Mouse (Mus musculus): Measurements from ENCODE around the gene Hist1h2aa.

Hist1h2aa gene

DNA sequence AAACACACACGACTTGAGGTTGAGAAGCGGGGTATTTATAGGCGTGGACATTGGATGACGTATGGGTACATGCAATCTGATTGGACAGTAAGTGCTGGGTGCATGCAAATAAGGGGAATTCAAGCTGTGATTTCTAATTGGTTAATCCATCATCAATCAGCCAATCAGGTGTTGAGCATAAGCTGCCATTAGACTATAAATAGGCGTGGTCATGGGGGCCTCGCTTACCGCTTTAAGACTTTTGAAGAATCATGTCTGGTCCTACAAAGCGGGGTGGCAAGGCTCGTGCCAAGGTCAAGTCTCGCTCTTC is at the start of gene Hist1h2aa:
TSS of gene Hist1h2aa (plus strand) at position 252 of the 310 bp plus-strand sequence.
- no peak for DNase-seq (ENCODE audit: low read depth)

DNA sequence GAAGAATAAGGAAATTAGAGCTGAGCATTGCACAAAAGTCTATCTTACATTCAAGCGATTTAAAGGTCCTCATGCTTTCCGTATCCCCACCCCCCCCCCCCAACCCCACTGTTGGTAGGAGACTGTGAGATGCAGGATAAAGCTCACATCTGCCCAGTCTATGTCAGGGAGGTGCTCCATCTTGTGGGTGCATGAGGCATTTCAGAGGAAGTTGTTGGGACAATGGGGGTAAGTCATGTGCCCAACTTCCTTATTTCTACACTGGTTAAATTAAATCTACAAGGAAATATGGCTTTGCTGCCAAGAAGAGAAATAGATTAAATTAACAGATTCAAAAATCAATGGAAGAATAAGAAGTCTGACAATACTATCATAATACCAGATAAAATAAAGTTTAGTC is 48.7 kb upstream of the Hist1h2aa start:
- no peak for DNase-seq (ENCODE audit: low read depth)

DNA sequence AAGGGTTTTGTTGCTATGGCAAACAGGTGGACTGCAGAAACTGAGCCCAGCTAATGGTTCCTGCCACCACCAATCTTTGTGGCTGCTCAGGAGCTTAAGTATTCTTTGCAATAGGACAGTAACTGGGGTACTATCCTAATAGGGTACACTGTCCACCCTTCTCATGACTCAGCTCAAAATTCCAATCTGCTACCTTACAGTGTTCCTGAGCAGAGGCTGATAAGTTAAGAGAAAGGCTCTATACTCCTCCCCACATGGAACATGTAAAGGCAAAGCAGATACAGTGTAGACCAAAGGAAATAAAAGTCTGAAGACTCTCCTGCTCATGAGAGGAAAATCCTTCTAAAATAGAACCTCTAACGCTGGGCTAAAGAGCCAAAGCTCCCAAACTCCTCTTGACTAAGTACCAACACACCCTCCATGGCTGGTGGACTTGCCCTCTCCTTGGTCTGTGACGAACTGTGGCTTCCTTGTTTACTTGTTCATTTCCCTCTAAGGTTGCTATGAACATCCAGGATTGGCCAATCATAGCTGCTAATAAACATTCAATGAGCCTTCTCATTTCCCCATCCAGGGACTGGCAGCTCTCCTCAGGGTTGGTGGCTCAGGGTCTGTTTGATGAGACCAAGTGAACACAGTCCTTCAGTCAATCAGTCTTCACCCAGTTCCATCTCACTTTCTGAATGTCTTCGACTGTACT is 47.1 kb upstream of the Hist1h2aa start:
- no peak for DNase-seq (ENCODE audit: low read depth)

DNA sequence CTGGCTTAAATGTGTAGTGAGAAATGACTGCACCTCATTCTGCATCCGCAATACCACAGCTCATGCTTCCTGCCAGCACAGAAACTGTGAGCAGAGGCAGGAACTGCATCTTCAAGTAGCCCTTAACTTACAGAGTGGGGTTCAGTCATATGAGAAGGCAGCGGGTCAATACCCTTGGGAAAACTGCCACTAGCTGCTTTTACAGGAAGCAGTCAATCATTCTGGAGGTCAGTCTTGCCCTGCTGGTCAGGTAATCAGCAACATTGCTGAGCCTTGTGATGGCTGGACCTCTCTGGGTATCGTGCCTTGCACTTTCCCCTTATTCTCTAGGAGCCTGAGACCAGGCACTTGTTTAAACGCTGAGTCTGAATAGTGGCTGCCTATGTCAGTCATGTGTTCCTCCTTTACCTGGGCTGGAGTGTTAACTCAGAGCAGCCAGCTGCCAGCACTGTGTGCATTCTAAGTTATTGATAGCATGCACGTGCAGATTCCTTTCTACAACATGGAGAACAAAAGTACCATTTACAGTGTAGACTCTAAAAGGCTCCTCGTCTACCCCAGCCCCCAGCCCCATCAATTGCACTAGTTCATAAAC is 45.2 kb upstream of the Hist1h2aa start:
- DNase-seq (ENCODE audit: low read depth) = no peak

DNA sequence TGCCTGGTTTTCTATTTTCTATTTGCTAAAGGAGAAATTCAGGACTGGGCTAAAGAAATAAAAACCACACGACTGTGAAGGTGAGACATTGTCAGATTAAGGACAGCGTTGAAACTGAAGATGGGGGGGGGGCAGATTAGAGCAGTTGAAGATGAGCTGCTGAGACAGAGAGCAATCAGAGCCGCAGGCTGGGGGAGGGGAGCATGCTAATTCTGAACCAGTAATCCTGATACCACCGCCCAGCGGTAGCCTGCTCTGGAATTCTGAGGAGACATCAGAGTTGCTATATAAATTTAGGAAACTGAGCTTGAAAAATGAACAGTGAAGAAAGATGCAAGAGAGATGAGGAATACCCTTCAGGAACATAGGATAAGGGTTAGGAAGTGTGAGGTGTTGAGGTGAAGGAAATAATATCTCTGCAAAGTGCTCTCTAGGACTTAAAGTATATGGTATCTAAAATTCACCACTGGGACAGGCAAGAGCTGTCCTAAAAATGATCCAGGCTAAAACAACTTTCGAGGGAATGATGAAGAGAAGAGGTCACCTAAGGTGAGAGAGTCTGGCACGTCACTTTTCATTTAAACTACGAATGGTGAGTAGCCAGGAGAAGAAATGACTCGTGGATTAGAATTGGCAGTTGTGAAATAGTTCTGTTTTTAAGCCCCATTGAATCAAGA is 41.5 kb upstream of the Hist1h2aa start:
- no peak for DNase-seq (ENCODE audit: low read depth)

DNA sequence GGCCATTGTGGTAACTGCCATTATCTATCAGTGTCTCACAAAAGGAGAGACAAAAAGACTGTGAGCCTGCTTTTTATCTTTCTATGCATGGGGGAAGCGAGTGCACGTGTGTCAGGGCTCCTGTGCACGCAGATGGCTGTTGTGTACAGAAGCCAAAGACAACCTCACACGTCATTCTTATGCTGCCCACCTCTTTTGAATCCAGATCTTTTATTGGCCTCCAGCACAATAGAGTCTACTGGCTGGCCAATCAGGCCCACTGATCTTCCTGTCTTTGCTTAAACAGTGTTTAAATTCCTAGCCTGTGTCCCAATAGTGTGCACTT is 41.0 kb upstream of the Hist1h2aa start:
- DNase-seq (ENCODE audit: low read depth) = no peak

DNA sequence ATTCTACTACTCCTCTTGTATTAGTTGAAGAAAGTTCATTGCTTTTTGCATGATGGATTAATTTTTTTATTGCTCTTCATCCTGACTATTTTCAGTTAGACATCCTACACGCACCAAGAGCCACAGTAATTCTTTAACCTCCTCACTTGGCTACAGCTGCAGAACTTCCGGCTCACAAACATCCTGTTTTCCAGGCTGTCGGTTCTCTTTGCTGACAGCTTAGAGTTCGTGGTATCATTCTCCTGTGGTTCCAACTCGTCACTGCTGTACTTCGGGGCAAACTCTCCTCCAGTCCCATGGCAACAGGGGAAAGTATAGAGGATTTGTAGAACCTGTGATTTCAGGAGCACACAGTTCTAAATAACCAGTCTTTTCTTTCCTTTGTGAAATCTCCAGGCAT is 36.0 kb upstream of the Hist1h2aa start:
- no peak for DNase-seq (ENCODE audit: low read depth)

DNA sequence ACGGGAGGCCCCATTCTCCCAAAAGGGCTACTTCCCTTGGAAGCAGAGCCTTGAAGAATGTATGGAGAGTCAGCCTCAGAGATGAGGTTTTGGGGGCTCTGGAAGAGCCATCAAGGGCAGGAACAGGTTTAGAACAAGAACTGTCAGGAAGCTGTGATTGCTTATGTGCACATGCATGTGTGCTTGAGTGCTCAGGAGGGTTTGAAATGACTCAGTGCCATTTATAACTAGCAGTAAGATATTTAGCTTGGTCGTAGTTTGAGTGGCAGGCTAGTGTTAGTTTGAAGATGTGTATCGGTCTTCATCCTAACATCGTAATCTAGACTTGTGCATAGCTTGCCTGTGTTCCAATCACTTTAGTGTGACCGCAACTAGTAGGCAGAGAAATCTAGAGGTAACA is 27.4 kb upstream of the Hist1h2aa start:
- no peak for DNase-seq (ENCODE audit: low read depth)

DNA sequence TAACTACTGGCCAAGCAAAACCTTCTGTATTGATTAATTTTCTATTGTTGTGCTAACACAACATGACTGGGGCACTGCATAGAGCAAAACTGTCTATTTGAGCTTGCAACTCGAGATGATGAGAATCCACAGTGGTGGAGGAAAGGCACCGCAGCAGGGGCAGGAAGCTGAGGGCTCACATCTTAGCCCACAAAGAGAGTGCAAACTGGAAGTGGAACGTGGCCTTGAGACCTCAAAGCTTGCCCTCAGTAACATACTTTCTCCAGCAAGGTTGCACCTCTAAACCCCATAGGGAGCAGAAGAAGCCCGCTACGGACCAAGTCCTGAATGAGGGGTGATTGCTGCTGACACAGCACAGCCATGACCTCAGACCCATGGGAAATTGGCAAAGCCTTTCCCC is 24.1 kb upstream of the Hist1h2aa start:
- no peak for DNase-seq (ENCODE audit: low read depth)

DNA sequence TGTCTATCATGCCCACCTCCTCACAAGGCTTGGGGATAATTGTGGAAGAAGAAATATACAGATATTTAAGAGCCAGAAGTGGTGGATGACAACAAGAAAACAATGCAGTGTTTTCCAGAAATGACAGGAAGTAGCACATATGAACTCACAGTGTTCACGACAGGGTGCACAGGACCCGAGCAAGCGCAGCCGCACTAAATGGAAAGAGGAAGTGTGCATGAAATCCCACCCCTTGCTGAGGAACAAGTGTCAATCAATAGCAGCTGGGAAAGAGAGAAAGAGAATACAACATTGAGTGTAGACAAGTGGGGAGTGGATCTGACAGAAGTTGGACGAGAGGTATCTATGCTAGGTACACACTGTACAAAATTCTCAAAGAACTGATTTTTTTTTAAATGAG is 22.9 kb upstream of the Hist1h2aa start:
- DNase-seq (ENCODE audit: low read depth) = no peak

DNA sequence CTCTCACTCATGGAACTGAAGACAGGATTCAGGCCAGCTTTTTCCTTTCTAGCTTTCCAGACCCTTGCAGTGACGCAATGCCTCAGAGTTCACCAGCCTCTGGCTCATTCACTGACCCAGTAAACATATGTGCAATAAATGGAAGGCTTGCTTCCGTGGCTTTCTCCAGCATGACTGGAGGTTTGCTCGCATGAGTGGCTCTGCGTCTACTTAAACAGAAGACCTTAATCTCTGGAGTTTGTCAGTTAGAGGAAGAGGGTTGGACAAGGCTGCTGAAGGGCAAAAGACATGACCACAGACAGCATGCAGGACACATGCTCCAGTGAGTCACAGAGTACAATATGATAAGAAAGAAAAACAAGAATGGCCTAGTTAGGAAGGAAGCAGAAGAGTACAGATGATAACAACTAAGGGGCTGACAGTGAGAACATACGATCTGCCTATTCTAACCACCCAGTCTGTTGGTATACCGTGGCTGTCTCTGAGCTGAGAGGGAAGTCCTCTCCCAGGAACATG is 20.4 kb upstream of the Hist1h2aa start:
- DNase-seq (ENCODE audit: low read depth) = peak; percentile 19

DNA sequence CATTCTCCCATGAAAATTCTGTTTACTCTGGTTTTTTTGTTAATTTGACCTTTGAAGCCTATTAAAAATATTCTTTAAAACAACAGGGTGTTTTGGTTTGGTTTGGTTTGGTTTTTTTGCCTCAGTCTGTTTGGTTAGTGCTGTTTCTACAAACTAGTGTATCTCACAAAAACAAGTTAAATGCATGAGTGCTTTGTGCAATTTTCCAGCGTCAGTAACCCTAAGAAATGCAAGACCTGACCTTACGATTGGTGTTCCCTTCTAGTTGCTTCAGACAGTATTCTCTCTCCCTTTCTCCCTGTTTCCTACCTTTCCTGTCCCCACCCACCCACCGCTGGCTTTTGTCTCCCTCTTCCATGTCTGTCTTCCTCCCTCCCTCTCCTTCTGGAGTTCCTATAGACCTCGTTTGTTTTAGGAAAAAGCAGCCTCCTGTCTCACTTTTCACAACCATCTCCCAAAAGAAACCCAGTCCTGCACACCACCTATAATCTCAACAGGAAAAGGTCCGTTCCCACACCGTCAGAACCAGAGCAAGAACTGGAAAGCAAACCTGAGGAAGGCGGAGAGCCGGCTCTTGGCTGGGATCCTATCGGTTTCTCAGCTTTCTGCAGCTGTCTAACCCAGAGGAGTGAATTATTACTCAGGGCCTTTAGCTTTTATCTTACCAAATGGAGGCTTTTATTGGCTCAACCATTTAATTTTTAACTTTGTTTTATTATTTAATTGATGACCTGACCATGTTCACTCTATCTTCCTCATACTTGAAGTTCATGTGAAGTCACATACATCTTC is 19.7 kb upstream of the Hist1h2aa start, which contains the start of gene Slc17a4:
TSS of gene Slc17a4 (minus strand) at position 634 of the 792 bp plus-strand sequence.
- no peak for DNase-seq (ENCODE audit: low read depth)

DNA sequence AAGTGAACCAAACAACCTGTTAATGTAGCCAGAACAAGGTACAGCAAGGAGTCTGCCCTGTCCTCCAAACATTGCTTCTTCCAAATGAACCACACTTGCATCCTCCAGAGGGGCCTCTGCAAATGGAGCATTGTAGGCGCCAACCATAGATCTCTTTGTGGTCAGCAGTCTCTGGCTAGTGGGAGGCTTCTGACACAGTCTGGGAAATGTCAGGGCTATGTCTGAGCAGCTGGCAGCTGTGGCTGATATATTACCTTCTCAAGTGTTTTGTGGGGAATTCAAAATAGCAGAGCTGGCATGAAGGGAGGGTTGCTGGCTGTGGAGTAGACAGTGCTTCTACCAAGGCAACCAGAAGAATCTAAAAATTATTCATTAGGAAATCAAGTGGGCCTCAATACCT is 18.1 kb upstream of the Hist1h2aa start:
- DNase-seq (ENCODE audit: low read depth) = no peak

DNA sequence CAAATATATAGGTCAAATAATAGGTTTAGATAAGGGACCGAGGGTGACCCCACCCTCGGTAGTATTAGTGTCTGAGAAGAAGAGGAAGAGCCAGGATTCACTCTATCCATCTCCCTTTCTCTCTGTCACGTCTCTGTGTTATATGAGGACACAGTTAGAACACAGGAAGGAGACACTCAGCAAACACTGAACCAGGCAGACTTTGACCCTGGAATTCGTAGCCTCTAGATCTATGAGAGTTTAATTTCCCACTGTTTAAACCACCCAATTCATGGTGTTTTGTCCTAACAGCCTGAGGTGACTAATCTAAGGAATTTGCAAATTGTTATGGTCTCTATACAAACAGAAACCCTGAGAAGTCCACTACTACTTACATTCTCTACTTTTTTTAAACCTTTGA is 16.6 kb upstream of the Hist1h2aa start:
- DNase-seq (ENCODE audit: low read depth) = no peak

DNA sequence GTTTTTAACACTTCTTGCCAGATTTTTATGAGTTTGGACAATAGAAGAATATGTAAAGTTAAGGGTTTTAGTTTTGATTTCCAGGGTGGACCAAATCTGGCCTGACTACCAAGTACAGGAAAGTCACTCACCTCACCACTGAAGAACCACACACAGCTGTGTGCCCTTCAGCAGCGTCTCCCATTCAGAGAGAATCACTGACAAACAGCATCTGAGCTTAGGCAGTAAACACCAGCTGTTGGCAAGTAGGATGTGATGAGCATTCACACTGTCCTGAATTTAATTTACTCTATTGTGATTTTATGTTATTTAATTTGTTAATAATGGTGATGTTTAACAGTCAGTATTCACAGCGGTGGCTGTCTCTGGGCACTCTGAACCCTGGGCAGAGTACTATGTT is 8.5 kb upstream of the Hist1h2aa start:
- no peak for DNase-seq (ENCODE audit: low read depth)

DNA sequence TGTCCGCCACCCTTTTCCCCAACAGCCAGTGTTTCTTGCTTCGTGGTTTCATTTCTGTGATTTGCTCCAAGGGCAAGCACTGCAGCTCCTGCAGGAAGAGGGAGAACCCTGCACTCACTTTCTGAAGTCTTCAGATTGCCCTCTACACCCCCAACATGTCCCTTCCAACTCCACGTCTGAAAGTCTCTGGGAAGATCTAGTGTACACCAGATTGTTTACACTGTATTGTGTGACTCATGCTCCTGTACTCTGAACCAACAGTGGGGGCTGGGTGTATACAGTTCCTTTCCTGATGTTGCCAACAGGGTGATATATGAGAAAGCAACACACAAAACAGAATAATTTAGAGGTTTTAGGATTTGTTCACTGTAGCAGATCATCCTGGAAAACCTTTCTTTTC is 5.6 kb upstream of the Hist1h2aa start:
- no peak for DNase-seq (ENCODE audit: low read depth)

DNA sequence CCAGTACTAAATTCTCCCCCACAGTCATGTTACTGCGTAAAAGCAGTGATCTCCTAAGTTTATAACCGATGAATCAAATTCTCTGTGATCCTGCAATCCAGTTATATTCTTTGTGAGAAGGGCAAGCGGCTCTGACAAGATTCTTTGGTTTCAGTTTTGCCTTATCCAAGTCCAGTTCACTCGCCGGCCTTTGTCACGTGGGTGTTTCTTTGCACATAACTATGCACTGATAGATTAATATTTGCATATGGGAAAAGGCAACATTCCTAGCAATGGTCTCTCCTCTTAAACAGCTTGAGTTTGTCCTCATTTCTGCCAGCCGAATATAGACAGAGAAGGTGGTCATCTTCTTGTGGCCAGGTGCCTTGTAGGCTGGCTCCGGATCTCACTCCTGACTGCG is 3.8 kb upstream of the Hist1h2aa start:
- no peak for DNase-seq (ENCODE audit: low read depth)

DNA sequence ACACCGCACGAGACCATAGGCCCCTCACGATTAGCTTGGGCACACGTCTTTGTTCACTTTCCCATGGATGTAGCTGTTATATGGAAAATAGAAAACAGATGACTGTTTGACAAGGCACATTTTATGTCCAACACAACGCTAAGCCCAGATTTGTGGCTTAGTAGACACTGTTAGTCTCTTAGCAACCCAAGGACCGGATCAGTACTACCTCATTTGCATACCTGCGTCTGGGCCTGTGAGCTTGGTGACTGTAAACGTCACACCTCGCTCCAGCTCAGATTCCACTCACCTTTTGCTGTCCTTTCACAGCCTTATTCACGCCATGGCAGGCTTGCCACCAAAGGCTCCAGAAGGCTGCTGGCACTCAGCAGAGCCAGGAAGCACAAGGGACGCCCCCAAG is 3.4 kb upstream of the Hist1h2aa start:
- DNase-seq (ENCODE audit: low read depth) = no peak

DNA sequence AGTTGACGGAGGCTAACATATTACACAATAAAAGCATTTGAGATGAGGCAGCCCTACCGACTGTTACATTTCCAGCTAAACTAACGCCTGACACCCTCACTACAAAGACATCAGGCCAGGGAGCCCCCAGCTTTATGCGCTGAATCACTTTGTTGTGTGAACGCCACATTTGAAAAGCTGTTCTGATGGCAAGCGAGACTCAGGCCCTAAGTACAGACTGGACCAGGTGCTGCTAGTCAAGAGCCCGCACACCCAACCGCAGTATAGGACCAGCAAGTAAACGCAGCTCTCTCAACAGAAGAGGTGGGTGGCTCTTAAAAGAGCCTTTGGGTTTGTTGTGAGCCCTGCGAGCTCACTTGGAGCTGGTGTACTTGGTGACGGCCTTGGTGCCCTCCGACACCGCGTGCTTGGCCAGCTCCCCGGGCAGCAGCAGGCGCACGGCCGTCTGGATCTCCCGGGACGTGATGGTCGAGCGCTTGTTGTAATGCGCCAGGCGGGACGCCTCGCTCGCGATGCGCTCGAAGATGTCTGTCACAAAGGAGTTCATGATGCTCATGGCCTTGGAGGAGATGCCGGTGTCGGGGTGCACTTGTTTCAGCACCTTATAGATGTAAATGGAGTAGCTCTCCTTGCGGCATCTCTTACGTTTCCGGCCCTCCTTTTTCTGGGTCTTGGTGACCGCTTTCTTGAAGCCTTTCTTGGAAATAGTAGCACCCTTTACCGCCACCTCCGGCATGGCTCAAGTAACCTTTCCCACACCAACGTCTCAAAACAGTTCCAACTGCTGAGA is 646 bp upstream of the Hist1h2aa start, which contains the start of gene Hist1h2ba:
TSS of gene Hist1h2ba (minus strand) at position 736 of the 790 bp plus-strand sequence.
- DNase-seq (ENCODE audit: low read depth) = no peak

DNA sequence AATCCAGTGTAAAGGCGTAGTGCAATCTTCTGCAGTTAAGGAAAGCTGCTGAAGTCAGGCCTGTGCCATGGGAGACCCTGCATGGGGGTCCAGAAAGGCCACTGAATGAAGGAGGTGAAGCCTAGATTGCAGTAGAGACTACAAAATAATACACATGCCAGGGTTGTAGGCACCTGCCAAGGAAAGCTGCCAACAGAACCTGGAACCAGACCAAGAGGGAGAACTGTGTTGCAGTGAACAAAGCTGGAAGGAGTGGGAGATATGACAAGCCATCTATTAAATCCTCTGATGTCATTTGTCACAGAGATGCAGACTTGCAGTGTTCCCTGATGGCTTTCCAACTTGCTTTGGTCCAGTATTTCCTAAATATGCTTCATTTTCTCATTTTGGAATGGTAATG is 4.4 kb downstream of the Hist1h2aa start:
- no peak for DNase-seq (ENCODE audit: low read depth)

DNA sequence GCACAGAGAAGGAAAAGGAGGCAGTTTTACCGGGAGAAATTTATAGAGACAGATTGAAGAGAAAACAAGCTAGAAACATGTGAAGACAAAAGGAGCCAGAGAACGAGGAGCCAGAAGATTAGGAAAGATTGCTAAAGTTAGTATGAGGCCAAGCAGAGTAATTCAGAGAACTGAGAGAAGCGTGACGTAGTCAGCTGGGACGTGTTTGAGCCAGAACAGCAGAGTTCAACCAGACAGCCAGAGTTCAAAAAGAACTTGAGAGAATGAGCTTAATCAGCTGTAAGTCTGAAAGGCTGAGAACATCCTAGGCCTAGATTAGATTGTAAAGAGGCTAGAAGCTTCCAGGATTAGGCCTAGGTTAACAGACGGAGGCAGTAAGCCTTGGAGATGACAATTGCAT is 6.0 kb downstream of the Hist1h2aa start:
- DNase-seq (ENCODE audit: low read depth) = no peak

DNA sequence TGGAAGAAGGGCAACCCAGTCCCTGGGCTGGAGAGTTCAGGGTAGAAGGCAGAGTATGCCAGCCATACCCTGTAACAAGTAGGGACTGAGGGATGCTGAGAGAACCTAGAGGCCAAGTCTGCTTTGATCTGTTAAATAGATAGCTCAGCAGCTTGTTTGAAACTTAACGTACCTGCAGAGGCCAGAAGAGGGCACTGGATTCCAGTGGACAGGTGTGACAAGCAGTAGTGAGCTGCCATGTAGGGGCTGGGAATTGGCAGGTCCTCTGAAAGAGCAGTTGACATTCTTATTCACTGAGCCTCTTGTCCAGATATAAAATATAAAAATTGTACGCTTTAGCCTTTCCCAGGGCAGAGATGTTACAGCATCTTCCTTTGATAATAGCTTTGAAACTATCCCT is 8.6 kb downstream of the Hist1h2aa start:
- no peak for DNase-seq (ENCODE audit: low read depth)

Measured in c-Kit-positive CD71-positive TER-119-negative erythroid progenitor cells, embryonic 14.5 days (primary cell).